Mouse (Mus musculus) yolk sac, embryonic 10.5 days (tissue): ENCODE measurements around the gene Hapln2.

Experiments
- DNase-seq: peaks from one replicate; pipeline ENCODE4 v3.0.0-alpha.2; 2017; ENCODE audit warnings: low spot score

Hapln2 gene

DNA sequence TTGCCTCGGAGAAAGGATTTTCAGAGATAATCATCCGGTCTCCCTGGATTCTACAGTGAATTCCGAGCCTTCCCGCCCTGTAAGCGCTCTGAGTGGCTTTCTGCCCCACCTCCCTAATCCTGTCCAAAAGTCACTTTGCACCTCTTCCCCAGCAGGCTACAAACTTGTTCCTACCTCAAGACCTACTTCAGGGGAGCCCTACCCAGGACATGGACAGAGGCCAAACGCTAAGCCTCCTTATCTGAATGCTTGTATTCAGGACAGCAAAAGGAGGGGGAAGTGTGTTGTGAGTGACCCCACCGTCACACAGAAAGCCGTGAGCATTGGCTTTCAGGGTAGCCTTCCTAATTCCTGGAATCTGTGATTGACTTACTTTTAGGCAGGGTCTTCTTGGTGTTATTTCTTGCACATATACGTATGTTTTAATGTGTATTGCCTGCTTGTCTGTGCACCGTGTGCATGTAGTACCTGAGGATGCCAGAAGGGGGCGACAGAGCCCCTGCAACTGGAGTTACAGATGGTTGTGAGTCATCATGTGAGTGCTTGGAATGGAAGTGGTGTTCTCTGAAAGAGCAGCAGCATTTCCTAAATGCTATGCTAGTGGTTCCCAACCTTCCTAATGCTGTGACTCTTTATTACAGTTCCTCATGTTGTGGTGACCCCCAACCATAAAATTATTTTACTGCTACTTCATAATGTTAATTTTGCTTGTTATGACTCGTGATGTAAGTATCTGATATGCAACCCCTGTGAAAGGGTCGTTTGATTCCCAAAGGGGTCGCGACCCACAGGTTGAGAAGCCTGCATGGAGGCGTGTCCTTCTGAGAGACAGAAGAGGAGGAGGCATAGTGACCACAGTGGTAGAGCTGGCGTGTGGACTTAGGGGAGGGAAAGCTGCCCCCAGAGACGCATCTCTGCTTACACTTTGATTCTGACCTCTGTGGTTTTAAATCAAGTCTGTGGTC lies 21.3 kb downstream of the Hapln2 start:
- DNase-seq = no peak

DNA sequence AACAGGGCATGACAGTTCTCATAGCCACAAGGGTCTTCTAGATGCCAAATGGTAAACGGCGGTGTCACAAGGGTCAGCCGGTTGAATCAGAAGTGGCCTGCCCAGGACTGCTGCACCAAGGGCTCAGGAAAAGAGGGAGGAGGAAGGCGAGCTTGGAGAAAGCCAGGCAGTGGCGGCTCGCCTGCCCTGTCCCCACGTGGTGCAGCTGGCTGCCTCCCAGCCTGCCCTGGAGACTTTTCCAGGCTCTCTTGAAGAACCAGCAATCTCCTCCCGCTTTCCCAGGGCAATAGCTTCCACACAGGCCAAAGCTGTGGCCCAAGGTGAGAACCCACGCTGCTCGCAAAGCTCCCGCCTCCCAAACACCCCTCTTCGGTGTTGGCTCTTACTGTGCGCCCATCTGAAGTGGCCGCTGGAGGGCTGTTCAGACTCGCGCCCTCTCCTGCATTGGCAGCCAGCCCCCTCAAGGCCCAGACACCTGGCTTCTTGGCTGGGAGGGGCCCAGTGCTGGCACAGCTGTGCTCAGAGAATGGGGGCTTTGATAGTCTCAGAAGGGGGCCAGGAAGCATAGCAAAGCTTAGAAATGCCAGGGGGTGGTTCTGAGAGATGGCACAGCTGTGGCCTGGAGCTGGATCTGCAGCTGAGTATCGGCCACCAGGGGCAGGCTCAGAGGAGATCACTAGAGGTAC lies 24.9 kb downstream of the Hapln2 start:
- no peak for DNase-seq

DNA sequence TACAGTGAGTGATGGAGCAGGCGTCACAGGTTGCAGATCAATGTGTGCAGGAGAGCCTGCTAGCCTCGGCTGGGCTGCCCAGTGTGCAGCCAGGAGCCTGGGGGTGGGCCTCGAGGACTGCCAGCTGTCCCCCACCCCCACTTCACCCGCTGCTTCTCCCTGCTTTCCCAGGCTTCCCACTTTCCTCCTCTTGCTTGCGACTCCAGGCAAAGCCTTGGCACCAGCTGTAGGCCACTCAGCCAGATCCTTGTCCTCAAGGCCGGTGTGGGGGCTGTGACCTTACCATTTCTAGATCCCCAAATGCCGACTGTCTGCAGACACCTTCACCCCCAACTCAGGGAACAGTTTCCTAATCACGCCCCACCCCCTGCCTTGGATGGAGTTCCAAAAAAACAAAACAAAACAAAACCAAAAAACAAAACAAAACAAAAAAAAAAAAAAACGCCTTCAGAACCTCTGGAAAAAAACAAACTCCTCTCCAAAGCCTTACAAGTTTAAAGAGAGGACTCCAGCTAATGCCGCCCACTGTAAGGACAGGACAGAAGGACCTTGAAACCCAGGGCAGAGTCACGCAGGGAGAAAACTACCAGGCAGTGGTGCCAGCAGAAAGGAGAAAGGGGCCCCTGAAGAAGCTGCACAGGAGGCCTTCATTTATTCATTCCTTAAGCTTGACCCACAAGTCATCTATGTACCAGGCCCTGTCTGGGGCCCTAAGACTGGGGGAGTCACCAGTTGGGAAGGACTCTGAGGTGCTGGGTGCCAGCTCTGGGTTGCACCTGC lies 26.4 kb downstream of the Hapln2 start:
- no peak for DNase-seq

DNA sequence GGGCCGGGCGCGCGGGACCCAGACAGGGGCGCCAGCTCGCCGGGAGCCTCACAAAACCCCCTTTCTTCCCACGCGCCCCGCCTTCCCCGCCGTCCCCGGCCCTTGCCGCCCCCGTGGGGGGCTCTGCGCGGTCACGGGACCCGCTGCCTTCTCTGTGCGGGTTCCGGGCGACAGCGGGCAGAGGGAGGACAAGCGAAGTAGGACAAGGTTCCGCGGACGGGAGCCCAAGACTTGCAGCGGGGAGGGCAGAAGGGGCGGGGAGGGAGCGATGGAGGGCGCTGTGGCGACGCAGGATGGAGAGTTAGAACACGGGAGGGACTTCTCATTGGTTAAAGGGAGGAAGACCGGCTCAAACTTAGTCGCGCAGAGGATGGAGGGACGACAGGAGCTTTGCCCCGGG lies 27.2 kb downstream of the Hapln2 start, which contains the start of gene Bcan:
Gene Bcan, minus strand, starts transcription at position 50 of the 400 bp plus-strand sequence.
- no peak for DNase-seq

DNA sequence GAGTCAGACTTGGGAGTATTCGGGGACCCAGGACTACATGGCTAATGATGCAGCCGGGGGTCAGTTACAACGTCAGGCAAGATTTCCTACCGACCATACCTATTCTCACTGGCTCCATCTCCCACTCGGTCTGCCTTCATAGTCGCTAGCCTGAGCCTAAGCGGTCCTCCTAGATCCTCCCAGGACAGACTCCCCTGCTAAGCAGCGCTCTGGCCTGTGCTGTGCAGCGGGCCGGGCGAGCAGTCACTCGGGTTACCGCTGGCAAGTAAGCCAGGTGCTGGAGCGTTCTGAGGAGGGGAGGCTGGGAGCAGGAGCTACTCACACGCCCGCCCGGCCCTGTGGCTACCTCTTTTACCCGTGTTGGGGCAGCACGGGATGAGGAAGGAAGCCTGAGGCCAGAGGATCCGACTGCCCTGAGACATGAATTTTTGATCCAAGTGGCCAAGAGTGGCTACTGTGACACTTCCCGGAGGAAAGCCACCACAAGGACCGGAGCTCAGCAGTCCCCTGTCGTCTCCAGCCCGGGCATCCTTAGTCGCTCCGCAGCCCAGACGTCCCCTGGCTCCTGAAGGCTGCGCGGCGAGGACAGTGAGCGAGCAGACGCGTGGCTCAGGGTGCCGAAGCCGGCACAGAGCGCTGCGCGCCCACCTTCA lies 28.0 kb downstream of the Hapln2 start:
- DNase-seq = no peak

DNA sequence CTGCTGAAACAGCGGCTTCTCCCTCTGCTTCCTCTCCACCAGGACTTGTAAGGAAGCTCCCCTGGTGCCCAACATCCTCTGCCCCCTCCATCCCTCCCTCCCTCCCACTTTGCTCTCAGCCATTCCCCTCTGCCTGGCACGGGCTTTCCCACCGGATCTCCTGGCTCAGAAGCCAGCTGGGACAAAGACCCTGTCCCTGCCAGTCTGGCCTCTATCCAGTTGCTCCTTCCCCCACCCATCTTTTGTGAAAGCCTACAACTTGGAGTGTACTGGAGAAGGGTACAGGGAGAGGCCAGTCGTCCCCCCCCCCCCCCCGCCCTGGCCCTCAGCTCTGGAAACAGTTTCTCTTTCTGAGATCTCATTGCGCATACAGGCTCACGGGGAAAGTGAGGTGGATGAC lies 28.6 kb downstream of the Hapln2 start:
- DNase-seq = no peak

DNA sequence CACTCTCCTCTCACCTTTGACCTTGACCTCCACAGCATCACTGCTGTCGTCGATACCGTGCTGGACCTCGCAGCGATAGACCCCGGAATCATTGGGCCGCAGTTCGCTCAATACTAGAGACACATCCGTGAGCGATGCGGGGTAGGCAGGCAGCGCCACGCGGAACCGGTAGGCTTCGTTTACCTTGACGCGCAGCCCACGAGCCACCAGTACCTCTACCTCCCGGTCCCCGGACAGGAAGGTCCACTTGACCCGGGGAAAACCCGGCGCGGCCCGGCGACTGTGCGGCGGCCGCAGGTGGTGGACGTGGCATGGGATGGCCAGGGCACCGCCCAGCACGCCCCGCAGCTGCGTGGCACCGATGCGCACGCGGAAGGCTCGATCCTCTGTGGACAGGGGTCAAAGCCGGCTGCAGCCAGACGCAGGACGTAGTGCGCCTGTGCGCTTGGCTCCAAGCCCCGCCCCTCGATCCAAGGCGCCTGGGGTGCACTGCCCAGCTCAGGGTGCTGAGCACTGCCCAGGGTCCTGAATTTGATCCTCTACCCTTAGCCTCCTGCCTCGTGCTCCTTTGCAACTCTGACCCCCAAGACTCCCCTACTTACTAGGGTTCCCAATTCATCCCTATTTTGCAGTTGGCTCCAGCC lies 30.3 kb downstream of the Hapln2 start:
- no peak for DNase-seq

DNA sequence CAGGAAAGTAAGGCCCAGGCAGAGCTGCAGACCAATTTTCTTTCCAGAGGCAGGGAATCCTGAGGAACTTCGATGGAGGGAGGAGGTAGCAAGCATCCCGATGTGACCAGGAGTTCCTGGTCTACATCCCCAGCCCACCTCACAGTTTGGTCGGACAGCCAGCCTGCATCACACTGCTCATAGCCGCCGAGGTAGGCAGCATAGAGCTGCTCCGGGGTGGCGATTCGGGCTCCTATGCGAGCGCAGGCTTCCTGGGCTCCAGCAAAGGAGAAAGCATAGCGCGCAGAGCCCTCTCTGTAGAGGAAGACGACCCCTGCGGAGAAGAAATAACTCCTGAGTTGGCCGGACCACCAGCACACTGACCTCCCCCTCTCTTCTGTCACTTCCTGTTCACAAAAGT lies 31.0 kb downstream of the Hapln2 start:
- no peak for DNase-seq

DNA sequence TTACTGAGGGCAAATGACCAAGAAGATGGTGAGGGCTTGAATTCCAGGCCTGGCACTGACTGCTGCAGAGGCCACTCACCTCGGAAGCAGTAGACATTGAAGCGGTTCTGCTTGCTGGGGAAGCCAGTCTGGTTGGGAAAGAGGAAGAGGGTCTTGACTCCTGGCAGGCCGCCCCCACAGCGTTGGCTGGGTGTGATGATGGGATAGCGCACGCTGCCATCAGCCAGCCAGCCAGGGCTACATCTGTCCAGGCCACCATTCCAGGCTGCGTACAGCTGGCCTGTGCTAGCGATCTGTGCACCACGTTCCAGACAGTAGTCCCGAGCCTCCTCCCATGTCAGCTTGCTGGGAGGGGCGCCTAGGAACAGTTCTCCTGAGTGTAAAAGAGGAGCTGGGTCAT lies 32.1 kb downstream of the Hapln2 start:
- no peak for DNase-seq

DNA sequence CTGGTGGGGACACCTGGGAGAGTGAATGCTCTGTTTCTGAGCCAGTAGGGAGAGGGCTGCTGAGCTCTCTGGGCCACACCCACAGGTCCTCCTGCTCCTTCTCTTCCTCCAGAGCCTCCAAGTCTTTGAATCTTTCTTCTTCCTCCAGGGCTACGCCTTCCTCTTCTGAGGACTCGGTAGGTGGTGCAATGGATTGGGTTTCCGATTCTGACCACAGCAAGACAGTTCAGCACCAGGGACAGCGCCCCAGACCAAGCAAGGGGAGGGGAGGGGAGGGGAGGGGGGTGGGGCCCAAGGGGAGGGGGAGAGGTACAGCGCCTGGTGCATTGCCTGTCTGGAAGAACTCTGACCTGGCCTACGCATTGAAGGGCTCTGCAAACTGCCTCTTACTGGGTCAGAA lies 33.9 kb downstream of the Hapln2 start:
- peak; percentile 57 for DNase-seq

DNA sequence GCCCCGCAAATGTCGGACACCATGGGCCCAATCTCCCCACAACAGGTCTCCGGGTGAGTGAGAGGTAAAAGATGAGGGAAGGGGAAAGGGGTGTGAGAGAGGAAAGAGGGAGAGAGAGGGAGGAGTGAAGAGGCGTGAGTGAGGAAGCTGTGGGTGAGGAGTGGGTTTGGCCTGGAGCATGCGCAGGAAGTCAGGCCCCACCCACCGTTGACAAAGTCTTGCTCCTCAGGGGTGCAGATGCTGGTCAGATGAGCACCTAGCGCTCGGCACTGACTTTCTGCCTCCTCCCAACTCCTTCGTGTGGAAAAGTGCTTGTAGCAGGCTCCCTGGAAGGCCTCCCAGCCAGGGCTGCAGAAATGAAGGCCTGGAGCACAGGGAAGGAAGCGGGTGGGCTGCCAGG lies 37.4 kb downstream of the Hapln2 start:
- no peak for DNase-seq

DNA sequence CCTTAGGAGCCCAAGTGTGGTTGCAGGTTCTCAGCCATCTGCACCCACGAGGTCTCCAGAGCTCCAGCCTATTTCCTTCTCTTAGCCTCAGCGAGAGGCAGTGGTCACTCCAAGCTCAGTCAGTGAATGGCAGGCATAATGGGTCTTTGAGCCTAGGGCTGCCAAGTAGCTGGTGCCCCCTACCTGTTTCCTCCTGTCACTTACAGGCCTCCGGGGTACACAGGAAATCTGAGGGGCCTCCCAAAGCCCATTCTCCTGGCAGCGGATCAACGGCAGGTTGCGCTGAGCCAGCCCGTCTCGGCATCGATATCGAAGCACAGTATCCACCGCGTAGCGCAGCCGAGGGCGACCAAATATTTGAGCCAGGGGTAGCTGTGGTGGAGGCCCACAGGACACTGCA lies 39.3 kb downstream of the Hapln2 start:
- no peak for DNase-seq

DNA sequence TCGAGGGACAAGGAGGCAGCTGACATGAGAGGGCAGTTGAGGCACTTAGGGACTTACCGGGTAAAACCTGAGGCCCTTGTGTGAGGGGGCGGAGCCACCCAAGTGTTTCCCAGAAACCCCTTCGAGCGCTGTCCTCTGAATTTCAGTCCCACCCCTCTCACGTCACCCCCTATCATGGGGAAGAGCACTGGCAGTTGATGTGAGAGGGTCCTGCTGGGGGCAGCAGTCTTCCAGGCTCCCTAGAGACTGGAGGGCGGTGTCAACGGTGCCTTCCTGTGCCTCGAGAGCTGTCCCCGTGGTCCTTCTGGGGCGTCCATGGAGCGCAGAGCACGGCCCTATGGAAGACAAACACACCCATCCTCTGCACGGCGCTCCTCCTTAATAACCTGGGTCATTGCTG lies 39.8 kb downstream of the Hapln2 start:
- DNase-seq = peak; percentile 62

DNA sequence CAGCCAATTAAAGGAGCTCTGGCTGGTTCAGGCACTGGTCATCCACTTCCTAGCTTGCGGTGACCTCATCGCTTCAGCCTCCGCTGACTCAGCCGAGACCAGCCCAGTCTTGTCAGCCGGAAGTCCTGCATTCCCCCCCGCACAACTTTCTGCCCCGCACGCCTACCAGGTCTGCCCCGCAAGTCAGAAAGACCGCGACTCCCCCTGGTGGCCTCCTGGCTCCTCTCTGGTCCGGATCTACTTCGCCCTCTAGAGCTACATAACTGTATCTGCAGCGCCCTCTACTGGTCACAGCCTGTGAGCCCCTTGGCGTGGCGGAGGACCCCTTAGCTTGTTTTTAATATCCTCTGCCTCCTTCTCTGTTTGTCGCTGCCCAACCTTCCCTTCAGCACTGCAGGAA lies 40.5 kb downstream of the Hapln2 start:
- DNase-seq = peak; percentile 93

DNA sequence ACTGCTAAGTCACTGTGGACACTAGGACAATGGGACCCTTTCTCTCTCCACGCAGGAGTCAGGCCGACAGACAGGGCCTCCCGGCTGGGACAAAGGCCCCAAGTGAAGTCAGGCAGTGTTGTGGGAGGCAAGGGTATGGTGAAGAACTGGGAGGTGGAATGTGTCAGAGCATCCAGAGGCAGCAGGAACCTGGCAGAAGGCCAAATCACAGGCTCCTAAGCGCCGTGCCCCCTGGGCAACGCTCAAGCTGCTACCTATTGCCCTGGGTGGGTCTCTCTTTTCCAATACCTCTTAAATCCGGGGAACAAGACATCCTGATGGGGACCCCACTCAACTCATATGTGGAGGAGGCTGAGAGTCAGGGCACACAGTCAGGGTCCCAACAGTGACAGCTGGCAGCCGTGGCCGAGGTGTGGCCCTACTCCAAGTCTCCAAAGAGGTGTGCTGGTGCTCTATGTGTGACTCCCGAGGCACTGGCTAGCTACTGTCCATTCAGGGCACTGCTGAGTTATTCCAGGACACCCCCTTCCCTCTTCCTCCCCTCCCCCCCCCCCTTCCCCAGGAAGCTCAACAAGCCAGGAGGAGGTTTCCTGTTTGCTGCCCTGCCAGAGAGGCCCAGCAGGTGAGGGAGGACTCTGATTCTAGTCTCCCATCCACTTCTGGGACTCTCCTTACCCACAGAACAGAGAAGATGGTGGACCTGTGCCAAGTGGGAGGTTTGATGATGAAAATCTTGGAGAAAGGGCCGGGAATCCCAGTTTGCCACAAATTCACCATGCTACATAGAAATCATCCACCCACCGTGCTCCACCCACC lies 41.7 kb downstream of the Hapln2 start:
- DNase-seq = no peak

DNA sequence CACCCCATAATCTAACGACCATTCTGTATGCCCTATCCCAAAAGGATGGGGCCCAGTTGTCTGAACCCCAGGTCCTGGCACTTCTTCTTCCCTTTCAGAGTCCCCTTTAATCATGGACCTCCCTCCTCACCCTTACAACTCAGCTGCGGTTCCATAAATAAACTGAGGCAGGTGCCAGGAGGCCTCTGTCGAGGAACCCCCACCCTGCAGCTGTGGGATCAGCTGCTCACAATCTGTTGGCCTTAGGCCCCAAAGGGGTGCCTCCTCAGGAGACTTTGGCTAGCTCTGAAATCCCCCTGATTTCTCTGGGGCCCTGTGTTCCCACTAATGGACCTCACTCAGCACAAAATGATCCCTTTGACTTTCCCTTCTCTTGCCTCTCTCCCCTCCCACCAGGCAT lies 43.3 kb downstream of the Hapln2 start:
- no peak for DNase-seq

DNA sequence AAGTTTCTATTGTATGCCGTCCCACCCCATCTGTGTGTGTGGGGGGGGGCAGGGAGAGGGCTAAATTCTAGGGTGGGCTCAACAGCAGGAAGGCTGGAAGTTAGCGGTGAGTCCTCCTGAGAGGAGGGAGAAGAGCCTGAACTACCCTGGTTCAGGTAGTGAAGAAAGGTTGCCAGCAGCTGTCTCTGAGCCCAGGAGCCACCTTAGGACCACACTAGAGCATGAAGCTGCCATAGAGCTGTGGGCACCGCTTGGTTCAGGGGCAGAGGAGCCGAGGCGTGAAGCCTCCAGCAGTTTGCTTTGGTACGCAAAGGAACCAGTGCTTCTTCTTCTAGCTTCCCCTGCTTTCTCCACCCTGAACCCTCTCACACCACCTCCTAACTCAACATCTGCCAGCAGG lies 43.8 kb downstream of the Hapln2 start:
- DNase-seq = no peak

DNA sequence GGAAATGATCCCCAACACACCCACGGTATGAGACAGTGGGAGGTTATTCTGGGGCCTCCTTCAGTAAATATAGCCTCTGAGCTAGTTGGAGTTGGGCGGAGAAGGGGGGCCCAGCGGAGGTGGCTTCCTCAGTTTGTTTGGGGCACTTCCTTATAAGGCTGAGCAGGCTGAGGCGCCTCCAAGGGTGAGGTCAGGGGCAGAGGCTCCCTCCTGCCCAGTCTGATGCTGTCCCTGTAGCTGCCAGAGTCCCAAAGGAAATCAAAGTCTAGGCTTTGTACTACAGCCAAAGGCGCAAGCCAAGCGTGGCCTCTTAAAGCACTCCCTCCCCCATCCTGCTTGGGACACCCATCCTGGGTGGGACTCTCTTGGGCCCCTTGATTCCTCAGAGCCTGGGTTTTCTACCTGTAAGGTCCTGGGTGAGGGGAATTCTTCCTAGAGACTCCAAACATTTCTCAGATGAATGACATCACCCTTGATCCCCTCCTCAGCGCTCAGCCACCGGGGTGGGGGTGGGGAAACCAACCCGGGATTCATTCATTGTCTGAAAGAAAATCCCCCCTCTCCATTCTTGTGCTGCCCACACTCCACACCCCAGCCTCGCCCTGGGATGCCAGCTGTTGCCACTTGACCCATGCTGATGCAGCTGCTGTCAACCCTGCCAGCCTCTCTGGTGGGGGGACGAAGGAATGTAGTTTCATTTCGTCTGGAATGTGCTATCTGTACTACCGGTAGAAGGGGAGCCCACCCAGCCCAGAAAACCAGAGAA lies 44.4 kb downstream of the Hapln2 start:
- peak; percentile 41 for DNase-seq

DNA sequence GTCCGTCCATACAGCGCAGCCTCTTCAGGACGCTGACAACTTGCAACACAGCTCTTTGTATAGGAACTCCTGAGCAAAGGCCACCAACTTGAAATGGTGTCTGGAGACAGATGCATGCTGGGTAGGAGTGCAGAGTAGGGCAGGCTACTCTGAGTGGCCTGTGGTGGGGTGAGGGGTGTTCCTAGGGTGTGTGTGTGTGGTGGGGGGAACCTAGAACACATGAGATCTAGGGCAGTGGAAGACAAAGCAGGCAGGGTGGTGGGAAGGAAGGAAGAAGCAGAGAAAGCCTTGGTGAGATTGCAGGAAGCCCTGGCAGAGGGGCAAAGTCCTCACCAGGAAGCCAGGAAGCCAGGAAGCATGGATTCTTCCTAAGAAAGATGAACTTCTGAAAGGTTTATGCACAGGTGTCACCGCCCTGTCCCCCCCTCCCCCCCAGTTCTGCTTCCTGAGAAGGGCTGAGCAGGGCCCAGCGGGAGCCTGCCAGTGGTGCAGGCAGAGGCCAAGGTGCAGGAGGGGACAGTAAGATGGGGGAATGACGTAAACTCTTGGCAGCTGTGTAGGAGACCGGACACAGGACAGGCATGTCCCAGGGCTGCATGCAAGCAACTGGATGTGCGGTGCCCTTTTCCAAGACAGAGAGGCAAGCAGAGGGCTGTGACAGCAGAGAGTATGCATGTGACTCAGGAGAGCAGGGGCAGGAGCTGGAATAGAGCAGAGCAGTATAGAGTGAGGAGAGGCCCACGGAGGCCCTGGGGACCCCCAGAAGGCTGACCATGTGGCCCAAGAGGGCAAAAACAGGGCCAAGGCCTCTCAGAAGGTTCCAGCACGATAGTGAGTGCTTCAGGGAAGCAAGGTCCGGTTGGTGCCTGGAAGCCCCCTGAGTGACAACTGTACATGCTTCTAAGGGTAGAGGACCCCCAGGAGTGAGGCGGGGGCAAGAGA lies 45.2 kb downstream of the Hapln2 start:
- no peak for DNase-seq
